Mouse (Mus musculus) central nervous system, embryonic 18 days (tissue): ENCODE results near the gene Cemip2. TPM values are rescaled to one million over a fixed set of nuclear protein-coding genes. Genes with fewer than 3 reads are reported as not detected.

Experiments used
- polyA plus RNA-seq: library from polyadenylated mRNA; depleted of rRNA; stranded (reverse); fragments of >200 nt; gene quantifications from 2 replicates; pipeline ENCODE4 v1.2.3, GENCODE M21; 2012; rRNA removed

Cemip2 gene
- 14.1 and 14.9 TPM in 2 replicates for polyA plus RNA-seq

GRCm38 (mm10) chr19:21778147-21778917, at the start of gene Cemip2:
Gene Cemip2, plus strand, starts transcription at chr19:21778342.

Other genes with a start within 250 kb of the Cemip2 start
- 34.1 and 38.8 TPM in 2 replicates for gene 1110059E24Rik, start 125.4 kb upstream of the Cemip2 start, polyA plus RNA-seq
- 32.0 and 32.3 TPM in 2 replicates for gene Abhd17b, start 125.2 kb upstream of the Cemip2 start, polyA plus RNA-seq